Mouse (Mus musculus) midbrain, embryonic 16.5 days (tissue): ENCODE measurements at regions not wholly inside any gene's neighbourhood (a gene's known extent, or its start where the extent isn't known, plus 50 kb on each side); places are given as distances from the start of the nearest gene placed in this dataset.

Experiments
- ATAC-seq: fragments of 200-750 bp; cut with Nextera tagmentation; 2 replicates; pipeline ENCODE4 v1.8.0; 2017; ENCODE audit warnings: moderate TSS enrichment
- H3K27ac ChIP-seq: fragments of 300-500 bp; sonication (generic); 2 replicates; pipeline ENCODE4 v1.5.1; 2014; ENCODE audit warnings: mild to moderate bottlenecking, low read length, mixed read lengths
- H3K27me3 ChIP-seq: fragments of 300-500 bp; sonication (generic); 2 replicates; pipeline ENCODE4 v1.6.1; 2014; ENCODE audit warnings: low read depth, low read length, mixed read lengths; ENCODE audit not compliant: control insufficient read depth, insufficient read depth
- H3K36me3 ChIP-seq: fragments of 300-500 bp; sonication (generic); 2 replicates; pipeline ENCODE4 v1.6.1; 2014; ENCODE audit warnings: mild to moderate bottlenecking, low read length, moderate library complexity, mixed read lengths; ENCODE audit not compliant: control insufficient read depth, insufficient read depth
- H3K4me1 ChIP-seq: fragments of 300-500 bp; sonication (generic); 2 replicates; pipeline ENCODE4 v1.6.1; 2014; ENCODE audit warnings: mild to moderate bottlenecking, low read length, mixed read lengths; ENCODE audit not compliant: control insufficient read depth, insufficient read depth
- H3K4me2 ChIP-seq: fragments of 300-500 bp; sonication (generic); 2 replicates; pipeline ENCODE4 v1.6.1; 2014; ENCODE audit warnings: mild to moderate bottlenecking, low read length, mixed read lengths
- H3K4me3 ChIP-seq: fragments of 300-500 bp; sonication (generic); 2 replicates; pipeline ENCODE4 v1.5.1; 2014; ENCODE audit warnings: low read depth, mild to moderate bottlenecking, low read length, moderate library complexity, mixed read lengths
- H3K9ac ChIP-seq: fragments of 300-500 bp; sonication (generic); 2 replicates; pipeline ENCODE4 v1.6.1; 2014; ENCODE audit warnings: low read depth, low read length, mixed read lengths
- H3K9me3 ChIP-seq: fragments of 300-500 bp; sonication (generic); replicated peaks from 2 replicates; pipeline ENCODE4 v1.6.1; 2014; ENCODE audit warnings: mild to moderate bottlenecking, low read length, mixed read lengths; ENCODE audit not compliant: control insufficient read depth, poor library complexity, severe bottlenecking
- WGBS: fragments of 180-500 bp; shearing (Covaris S2); extraction: QIAGEN DNeasy Blood & Tissue Kit; methylation state at CpG from one replicate; pipeline ENCODE4 v1.1.7; 2014; 5-methylcytosine and 5-hydroxymethylcytosine counted together

DNA sequence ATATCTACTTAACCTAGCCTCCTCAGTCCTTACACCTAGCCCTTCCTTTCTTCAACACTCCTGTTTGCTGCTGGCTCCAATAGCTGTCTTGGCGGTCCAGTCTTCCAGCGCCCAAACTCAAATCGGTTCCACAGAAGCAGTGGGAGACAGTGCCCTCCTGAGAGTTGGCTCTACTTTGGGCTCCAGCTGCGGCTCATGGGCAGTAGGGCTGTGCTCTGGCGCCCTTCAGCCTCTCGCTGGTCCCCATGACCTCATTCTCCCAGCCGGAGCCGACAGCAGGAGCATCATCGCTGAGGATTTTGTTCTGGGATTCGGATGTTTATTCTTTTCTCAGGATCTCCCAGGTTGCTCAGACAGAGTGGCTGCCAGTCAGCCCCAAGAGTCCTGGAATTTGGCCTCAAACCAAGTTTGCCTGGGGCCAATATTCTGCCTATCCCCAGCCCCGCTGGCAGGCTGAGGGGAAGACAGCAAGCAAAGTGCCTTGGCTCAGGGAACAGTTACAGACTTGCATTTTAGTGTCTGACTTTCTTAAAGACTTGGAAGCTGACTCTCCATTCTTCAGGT is 64.1 kb upstream of the Pax6 start:
- Histone ChIP-seq H3K4me3 (no peak overlapping the region), H3K27me3 (peaks cover 12% of the 10 kb centered on the region), H3K4me1 (peaks cover 2% of the 10 kb centered on the region; the same call in 1 of the 2 replicates), H3K9ac (no peak overlapping the region), H3K9me3 (no peaks in the 10 kb centered on the region), H3K27ac (no peak overlapping the region), H3K36me3 (no peaks in the 10 kb centered on the region), H3K4me2 (0 out of 2 replicates have a peak overlapping the region, but pooled peaks have one; percentile 2)
- peak; percentile 67 for ATAC-seq
- 45% methylated on average over 11 of the region's 11 CpGs for WGBS

- no peak for ATAC-seq
- Histone ChIP-seq H3K27me3 (peaks cover 18% of the 10 kb centered on the region), H3K27ac (no peak overlapping the region), H3K36me3 (no peaks in the 10 kb centered on the region), H3K9ac (no peak overlapping the region), H3K9me3 (no peaks in the 10 kb centered on the region), H3K4me1 (peaks cover 10% of the 10 kb centered on the region; the same call in 1 of the 2 replicates), H3K4me2 (no peak overlapping the region), H3K4me3 (no peak overlapping the region)
- 40% methylated on average over 8 of the region's 8 CpGs for WGBS
Observed at GRCm38 (mm10) chr2:105607969-105608538, 60.6 kb upstream of the Pax6 start.

GRCm38 (mm10) chr2:105608756-105609155 is 59.9 kb upstream of the Pax6 start:
- H3K4me1 ChIP-seq, result peaks cover 10% of the 10 kb centered on the region; the same call in 1 of the 2 replicates
- H3K9me3 ChIP-seq, result no peaks in the 10 kb centered on the region
- 82% methylated on average over 7 of the region's 7 CpGs for WGBS
- ATAC-seq, result no peak
- no peak overlapping the region for H3K4me2 ChIP-seq
- no peak overlapping the region for H3K27ac ChIP-seq
- H3K9ac ChIP-seq, result no peak overlapping the region
- H3K4me3 ChIP-seq, result no peak overlapping the region
- peaks cover 18% of the 10 kb centered on the region for H3K27me3 ChIP-seq
- no peaks in the 10 kb centered on the region for H3K36me3 ChIP-seq

DNA sequence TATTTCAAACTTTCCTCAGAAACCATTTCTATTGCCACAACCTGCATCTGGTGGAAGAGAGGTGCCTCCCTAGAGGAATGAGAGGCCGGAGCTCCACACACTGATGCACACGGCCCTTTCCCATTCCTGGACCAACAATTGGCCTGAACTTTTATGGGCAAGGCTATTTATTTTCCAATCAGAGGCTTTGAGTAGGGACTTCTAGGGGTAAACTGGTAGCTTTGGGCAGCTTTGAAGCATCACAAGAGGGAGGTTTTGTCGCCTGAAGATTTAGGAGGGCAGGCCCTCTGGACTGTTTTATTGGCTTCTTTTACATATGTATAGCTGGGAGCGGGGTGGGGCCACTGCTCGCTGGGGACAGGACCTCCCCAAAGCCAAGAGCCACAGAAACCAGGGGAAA is 57.7 kb upstream of the Pax6 start:
- no peaks in the 10 kb centered on the region for H3K36me3 ChIP-seq
- WGBS, result 31% methylated on average over 5 of the region's 5 CpGs
- H3K4me1 ChIP-seq, result peaks cover 8% of the 10 kb centered on the region; the same call in 1 of the 2 replicates
- H3K27ac ChIP-seq, result no peak overlapping the region
- no peak overlapping the region for H3K9ac ChIP-seq
- H3K4me3 ChIP-seq, result no peak overlapping the region
- no peak for ATAC-seq
- no peak overlapping the region for H3K4me2 ChIP-seq
- no peaks in the 10 kb centered on the region for H3K9me3 ChIP-seq
- peaks cover 21% of the 10 kb centered on the region for H3K27me3 ChIP-seq

DNA sequence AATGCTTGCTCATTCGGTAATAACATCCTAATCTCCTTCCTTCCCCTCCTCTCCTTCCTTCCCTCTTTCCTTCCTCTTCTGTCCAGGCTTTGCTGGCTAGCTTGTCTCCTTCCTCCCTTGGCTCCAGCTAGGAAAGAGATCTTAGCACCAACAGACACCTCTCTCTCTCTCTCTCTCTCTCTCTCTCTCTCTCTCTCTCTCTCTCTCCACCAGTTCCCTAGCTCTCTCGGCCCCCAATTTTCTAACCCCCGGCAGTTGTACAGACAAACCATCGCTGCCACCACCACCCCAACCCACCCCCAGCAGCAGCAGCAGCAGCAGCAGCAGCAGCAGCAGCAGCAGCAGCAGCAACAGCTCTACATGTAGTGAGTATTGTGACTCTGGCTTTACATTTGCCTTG is 57.0 kb upstream of the Pax6 start:
- peaks cover 21% of the 10 kb centered on the region for H3K27me3 ChIP-seq
- H3K4me3 ChIP-seq, result no peak overlapping the region
- H3K36me3 ChIP-seq, result no peaks in the 10 kb centered on the region
- H3K4me2 ChIP-seq, result peak overlapping the region; percentile 34; the same call in 1 of the 2 replicates
- H3K27ac ChIP-seq, result no peak overlapping the region
- H3K9me3 ChIP-seq, result no peaks in the 10 kb centered on the region
- peak overlapping the region; percentile 31; the same call in 1 of the 2 replicates for H3K9ac ChIP-seq
- 9% methylated on average over 4 of the region's 4 CpGs for WGBS
- ATAC-seq, result no peak
- H3K4me1 ChIP-seq, result peaks cover 8% of the 10 kb centered on the region; the same call in 1 of the 2 replicates

DNA sequence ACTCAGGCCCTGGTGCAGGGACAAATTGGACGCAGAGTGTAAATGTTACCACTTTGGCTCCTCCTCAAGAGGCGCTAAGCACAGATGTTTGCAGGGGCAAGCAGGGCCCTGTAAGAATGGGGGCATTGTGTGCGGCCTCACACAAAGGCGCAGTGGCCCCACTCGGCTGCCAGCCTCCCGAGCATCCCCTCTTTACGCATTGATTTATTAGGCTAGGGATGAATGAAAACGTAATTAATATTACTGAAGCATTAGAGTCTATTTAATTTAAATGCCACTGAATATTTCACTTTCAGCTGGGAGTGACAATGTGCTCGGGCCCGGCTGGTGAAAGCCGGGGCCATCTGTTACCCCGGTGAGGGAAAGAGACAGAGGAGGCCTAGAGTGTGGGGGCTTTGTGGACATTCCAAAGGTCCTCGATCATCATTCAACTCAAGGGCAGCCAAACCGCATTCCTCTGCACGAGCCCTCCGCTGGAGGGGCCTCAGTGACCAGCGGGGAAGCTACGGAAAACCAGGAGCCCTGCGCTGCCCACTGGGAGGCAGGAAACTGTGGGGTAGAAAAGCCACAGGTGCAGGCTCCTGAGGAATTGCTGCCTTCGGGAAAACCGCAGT is 56.5 kb upstream of the Pax6 start:
- H3K27ac ChIP-seq, result no peak overlapping the region
- no peaks in the 10 kb centered on the region for H3K36me3 ChIP-seq
- peak; percentile 58; the same call in 1 of the 2 replicates for ATAC-seq
- H3K9ac ChIP-seq, result peak overlapping the region; percentile 31; the same call in 1 of the 2 replicates
- no peak overlapping the region for H3K4me3 ChIP-seq
- H3K4me2 ChIP-seq, result peak overlapping the region; percentile 34
- H3K27me3 ChIP-seq, result peaks cover 20% of the 10 kb centered on the region
- H3K9me3 ChIP-seq, result no peaks in the 10 kb centered on the region
- WGBS, result 7% methylated on average over 21 of the region's 21 CpGs
- H3K4me1 ChIP-seq, result peaks cover 8% of the 10 kb centered on the region; the same call in 1 of the 2 replicates

DNA sequence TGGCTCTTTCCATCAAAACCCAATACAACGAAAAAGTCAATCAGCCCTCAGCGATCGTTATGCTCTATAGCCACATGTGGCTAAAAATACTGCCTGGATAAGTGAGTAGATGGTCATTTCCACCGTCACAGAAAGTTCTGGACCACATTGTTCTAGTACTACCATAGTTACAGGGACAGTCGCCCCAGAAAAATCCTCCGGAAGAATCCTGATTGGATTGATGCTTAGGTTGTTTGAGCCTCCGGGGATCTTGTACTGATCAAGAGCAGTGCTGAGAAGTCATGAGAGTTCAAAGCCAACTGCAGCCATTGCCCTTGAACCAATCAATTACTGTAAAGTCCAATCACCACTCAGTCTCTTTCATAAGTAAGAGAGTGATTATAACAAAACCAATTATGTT is 56.0 kb upstream of the Pax6 start:
- 36% methylated on average over 7 of the region's 7 CpGs for WGBS
- peaks cover 8% of the 10 kb centered on the region; the same call in 1 of the 2 replicates for H3K4me1 ChIP-seq
- H3K36me3 ChIP-seq, result no peaks in the 10 kb centered on the region
- no peak overlapping the region for H3K9ac ChIP-seq
- H3K27me3 ChIP-seq, result peaks cover 15% of the 10 kb centered on the region
- no peak overlapping the region for H3K4me3 ChIP-seq
- peak overlapping the region; percentile 34; the same call in 1 of the 2 replicates for H3K4me2 ChIP-seq
- H3K9me3 ChIP-seq, result no peaks in the 10 kb centered on the region
- ATAC-seq, result no peak
- no peak overlapping the region for H3K27ac ChIP-seq

GRCm38 (mm10) chr2:105613243-105613642 is 55.5 kb upstream of the Pax6 start:
- Histone ChIP-seq H3K27ac (no peak overlapping the region), H3K4me1 (peaks cover 8% of the 10 kb centered on the region; the same call in 1 of the 2 replicates), H3K4me3 (no peak overlapping the region), H3K4me2 (no peak overlapping the region), H3K36me3 (no peaks in the 10 kb centered on the region), H3K9me3 (no peaks in the 10 kb centered on the region), H3K27me3 (peaks cover 15% of the 10 kb centered on the region), H3K9ac (no peak overlapping the region)
- no peak for ATAC-seq
- WGBS, result 71% methylated on average over 6 of the region's 6 CpGs
